Mouse (Mus musculus) R1 (cell line): Measurements from ENCODE around the gene Zfp207.
A peak's percentile ranks its signal among the peaks of the same experiment; 100 is the strongest.
"Not testable (repeated sequence)": the region's sequence is repeated elsewhere in the genome, so short reads cannot be mapped to it uniquely, and the experiment has no call there.

Experiments
- DNase-seq: peaks from one replicate; pipeline ENCODE4 v3.0.0-alpha.2; 2018; ENCODE audit warnings: low read depth, low spot score

Zfp207 gene

GRCm38 (mm10) chr11:80383019-80383625 lies at the start of gene Zfp207:
Gene Zfp207 (plus strand): TSS chr11:80383279.
- peak; percentile 97 for DNase-seq

DNA sequence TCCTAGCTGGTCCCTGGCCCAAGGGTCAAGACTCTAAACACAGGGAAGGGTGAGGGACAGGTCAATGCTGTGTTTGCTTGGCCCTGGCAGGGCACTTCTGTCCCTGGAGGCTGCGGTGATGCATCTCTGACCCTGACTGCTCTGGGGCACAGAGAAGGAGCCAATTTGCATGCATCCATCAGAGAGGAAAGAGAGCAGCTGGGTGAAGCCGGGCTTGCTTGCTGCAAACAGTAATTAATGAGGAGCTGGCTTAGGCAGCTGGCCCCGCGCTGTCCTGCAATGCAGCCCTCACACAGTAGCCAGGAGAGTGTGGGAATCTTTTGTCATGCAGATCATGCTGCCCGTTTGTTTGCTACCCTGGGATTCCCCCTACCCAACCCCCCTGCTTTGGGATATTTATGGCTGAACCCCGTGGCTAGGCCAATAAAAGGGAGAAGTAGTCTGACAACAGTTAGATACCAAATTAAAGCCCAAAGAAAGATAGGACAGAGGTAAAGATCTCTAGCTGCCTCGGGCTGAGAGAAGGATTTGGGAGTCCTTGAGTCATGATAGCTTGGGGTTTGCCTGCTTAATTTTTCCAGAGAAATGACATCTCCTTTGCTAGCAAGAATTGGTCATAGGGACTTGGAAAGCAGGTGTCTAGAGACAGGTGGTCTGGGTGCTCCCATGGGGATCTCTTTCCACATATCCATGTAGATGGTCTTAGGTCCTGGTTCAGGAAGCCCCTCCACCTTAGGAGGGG lies 47.3 kb upstream of the Zfp207 start:
- no peak for DNase-seq

DNA sequence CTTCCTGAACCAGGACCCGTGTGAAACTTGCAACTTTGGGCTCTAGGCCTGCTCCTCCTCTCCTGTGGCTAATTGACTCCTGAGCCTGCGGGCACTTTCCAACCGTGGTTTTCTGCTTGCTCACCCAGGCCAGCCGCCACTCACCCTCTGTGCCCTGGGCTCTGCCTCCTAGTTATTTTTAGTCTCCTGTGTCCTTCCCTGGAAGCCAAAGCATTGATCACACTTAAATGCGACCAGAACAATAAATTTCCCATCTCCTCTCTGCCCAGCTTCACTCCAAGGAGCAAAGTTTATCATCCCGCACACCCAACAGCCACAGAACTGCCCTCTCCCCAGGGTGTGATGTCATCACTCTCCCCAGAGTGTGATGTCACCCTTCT lies 46.7 kb upstream of the Zfp207 start:
- no peak for DNase-seq

- no peak for DNase-seq
Observed at GRCm38 (mm10) chr11:80342482-80342881, 40.6 kb upstream of the Zfp207 start.

DNA sequence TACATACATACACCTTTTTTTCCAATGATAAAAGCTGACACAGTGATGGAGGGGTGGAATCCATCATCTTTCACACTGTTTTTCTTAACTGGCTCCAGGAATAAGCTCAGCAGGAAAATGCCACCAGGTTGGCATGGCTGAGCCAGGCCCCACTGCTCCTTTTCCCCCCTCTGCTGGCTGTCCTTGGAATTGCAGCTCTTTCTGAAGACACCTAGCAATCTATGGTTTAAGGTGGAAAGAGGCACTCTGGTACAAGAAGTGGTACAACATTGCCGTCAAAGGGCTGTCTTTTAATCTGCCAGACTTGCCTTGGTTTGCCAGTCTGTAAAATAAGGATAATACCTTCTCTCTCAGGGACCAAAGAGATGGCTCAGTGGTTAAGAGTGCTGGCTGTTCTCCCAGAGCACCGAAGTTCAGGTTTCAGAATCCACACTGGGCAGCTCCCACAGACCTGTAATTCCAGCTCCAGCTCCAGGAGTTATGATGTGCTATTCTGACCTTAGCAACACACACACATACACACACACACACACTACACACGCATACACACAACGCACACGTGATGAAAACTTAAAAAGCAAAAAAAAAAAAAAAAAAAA lies 31.1 kb upstream of the Zfp207 start:
- peak; percentile 76 for DNase-seq

DNA sequence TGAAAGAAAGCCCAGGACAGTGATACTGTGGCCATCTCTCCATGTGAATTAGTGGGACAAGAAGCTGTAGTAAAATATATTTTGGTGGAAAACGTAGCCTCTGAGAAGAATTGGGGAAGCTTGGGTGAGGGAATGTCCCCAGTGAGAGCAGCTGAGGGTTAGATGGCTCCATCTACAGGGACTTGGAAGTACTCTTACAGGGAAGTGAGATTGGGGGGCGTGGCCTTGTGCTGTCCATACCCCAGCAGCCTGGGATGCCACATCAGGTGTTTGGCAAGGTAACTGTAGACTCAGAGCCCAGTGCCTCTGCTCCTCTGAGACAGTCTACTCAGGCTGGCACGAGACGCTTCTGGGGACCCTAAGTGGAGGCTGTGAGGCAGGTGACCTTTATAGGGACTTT lies 28.2 kb upstream of the Zfp207 start:
- peak; percentile 67 for DNase-seq

DNA sequence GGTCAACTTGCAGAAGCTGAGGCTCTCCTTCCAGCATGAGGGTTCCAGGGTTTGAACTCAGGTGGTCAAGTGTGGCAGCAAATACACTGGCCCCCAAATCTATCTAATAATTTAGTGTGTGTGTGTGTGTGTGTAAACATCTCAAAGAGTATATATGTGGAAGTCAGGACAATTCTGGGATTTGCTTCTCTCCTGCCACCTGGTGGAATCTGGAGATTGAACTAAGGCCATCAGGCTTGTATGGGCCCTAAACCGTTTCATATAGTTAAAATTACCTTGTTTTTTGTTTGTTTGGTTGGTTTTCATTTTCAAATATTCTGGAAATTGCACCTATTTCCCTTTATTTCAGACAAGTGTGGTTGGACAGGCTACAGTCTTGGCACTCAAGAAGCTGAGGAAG lies 14.1 kb upstream of the Zfp207 start:
- DNase-seq: no peak

- DNase-seq: no peak
Observed at GRCm38 (mm10) chr11:80376651-80377050, 6.4 kb upstream of the Zfp207 start.

- peak; percentile 91 for DNase-seq
Observed at GRCm38 (mm10) chr11:80377712-80378451, 5.2 kb upstream of the Zfp207 start, which contains the start of gene 5730455P16Rik. Gene 5730455P16Rik (minus strand): TSS chr11:80378034.

DNA sequence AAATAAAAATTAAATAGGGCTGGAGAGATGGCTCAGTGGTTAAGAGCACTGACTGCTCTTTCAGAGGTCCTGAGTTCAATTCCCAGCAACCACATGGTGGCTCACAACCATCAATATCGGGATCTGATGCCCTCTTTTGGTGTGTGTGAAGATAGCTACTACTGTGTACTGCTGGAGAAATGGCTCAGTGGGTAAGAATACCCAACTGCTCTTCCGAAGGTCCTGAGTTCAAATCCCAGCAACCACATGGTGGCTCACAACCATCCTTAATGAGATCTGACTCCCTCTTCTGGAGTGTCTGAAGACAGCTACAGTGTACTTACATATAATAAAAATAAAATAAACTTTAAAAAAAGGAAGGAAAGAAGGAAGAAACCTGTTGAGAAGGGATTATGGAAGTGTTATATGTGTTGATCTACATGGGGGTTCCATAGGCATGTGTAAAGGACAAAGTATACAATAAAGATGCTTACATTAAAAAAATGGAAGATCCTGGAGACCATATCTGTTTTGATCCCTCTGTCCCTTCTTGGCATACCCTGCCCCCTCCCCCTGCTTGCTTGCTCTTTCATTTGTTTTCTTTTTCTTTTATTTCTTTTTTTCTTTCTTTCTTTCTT lies 4.5 kb upstream of the Zfp207 start:
- not testable (repeated sequence) for DNase-seq

GRCm38 (mm10) chr11:80379184-80379583 lies 3.9 kb upstream of the Zfp207 start:
- not testable (repeated sequence) for DNase-seq

- DNase-seq: peak; percentile 36
Observed at GRCm38 (mm10) chr11:80382626-80383018, 457 bp upstream of the Zfp207 start.

GRCm38 (mm10) chr11:80383626-80384046 lies 557 bp downstream of the Zfp207 start:
- no peak for DNase-seq

DNA sequence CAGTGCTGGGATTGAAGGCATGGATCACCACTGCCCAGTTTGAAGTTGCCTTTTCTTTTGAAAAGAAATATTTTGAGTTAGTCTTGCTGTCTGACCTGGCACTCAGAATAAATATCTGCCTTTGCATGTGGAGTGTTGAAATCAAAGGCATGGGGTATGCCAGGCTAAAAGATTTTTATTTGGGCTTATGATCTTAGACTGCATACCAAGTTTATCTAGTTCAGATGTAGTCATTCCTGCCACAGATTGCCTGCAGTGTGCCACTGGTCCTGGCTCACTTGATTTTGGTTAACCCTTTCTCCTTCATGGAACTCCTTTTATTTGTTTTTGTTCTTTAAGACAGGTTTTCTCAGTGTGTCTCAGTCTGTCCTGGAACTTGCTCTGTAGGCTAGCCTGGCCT lies 1.4 kb downstream of the Zfp207 start:
- DNase-seq: no peak

- no peak for DNase-seq
Observed at GRCm38 (mm10) chr11:80385055-80385454, 2.0 kb downstream of the Zfp207 start.

DNA sequence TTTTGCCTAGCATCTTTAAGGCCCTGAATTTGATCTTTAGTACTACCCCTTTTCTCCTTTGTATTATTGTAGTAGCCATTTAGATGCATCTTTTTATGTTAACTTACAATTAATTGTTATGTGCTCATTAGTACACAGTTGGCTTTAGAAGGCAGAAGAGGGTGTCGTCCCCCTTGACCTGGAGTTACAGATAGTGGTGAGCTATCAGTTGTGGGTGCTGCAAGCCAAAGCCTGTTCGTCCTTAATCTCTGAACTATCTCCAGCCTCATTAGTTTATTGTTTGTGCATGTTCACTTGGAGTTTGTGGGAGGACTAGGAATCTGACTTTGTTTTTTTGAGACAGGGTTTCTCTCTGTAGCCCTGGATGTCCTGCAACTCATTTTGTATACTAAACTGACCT lies 3.7 kb downstream of the Zfp207 start:
- no peak for DNase-seq

DNA sequence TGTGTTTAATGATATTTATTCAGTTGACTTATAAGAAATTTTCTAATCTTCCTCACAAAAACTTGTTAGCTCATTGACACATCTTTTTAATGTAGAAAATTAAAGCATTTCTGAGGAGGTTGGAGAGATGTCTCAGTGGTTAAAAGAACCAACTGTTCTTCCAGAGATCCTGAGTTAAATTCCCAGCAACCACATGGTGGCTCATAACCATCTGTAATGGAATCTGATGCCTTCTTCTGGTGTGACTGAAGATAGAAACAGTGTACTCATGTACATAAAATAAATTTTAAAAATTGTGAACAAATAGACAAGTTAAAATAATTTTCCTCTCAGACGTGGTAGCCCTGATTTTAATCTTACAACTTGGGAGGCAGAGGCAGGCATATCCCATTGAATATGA lies 6.8 kb downstream of the Zfp207 start:
- no peak for DNase-seq

- DNase-seq: no peak
Observed at GRCm38 (mm10) chr11:80391407-80392120, 8.5 kb downstream of the Zfp207 start.

DNA sequence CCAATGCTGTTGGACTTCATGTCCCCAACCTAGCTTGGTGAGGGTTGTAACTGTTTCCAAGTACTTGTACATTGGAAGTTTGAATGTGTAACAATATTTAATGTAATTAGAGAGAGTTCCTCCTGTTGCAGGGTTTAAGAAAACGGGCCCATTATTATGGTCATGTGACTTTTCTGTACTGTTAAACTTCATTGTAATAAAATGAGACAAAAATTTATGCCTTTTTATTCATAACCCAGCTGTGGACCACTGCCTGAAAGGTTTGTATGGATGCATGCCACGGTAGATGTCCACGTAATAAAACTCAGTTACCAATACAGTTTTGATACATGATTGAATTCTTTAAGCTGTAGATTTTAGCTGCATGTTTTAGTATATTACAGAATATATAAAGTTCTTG lies 12.9 kb downstream of the Zfp207 start:
- DNase-seq: no peak

DNA sequence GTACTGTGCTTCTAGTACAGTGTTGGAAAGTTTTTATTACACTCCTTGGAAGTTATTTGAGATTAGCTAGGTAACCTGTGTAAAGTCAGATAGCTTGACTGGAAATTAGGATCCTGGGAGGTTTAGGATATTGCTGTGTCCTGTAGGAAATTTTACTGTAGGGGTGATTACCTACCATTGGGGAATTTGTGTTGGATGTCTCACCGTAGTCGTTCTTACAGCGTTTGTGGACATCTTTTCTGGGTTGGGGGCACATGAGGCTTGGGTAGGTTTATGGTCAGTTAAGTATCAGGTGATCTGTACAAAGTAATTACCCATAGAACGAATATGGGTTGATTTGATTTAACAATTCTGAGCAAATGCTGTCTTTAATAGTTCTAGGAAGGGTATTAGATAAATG lies 13.5 kb downstream of the Zfp207 start:
- DNase-seq: no peak

- DNase-seq: not testable (repeated sequence)
Observed at GRCm38 (mm10) chr11:80407878-80408277, 24.8 kb downstream of the Zfp207 start.
